Mouse (Mus musculus) midbrain, embryonic 10.5 days (tissue): ENCODE measurements at regions not wholly inside any gene's neighbourhood (a gene's known extent, or its start where the extent isn't known, plus 50 kb on each side); places are given as distances from the start of the nearest gene placed in this dataset.
A peak's percentile ranks its signal among the peaks of the same experiment; 100 is the strongest.

Source experiments
- DNase-seq: peaks from one replicate; pipeline ENCODE4 v3.0.0-alpha.2; 2017; ENCODE audit warnings: low spot score
- H3K27ac ChIP-seq: fragments of 300-500 bp; sonication (generic); replicated peaks from 2 replicates; pipeline ENCODE4 v1.5.1; 2016; ENCODE audit warnings: mild to moderate bottlenecking
- H3K27me3 ChIP-seq: fragments of 300-500 bp; sonication (generic); 2 replicates; pipeline ENCODE4 v1.6.1; 2016; ENCODE audit warnings: low read depth, mild to moderate bottlenecking; ENCODE audit not compliant: poor library complexity, severe bottlenecking
- H3K36me3 ChIP-seq: fragments of 300-500 bp; sonication (generic); 2 replicates; pipeline ENCODE4 v1.6.1; 2016; ENCODE audit warnings: mild to moderate bottlenecking, moderate library complexity
- H3K4me1 ChIP-seq: fragments of 300-500 bp; sonication (generic); 2 replicates; pipeline ENCODE4 v1.6.1; 2016
- H3K4me3 ChIP-seq: fragments of 300-500 bp; sonication (generic); 2 replicates; pipeline ENCODE4 v1.5.1; 2016; ENCODE audit warnings: mild to moderate bottlenecking, moderate library complexity
- H3K9me3 ChIP-seq: fragments of 300-500 bp; sonication (generic); replicated peaks from 2 replicates; pipeline ENCODE4 v1.6.1; 2016; ENCODE audit warnings: mild to moderate bottlenecking
- WGBS: fragments of 180-500 bp; shearing (Covaris S2); methylation state at CpG from one replicate; pipeline ENCODE4 v1.1.7; 2016; 5-methylcytosine and 5-hydroxymethylcytosine counted together

GRCm38 (mm10) chr4:28298911-28299353, 514.0 kb upstream of the Epha7 start:
- H3K9me3 ChIP-seq = no peaks in the 10 kb centered on the region
- DNase-seq = peak; percentile 16
- peaks cover 17% of the 10 kb centered on the region; the same call in 1 of the 2 replicates for H3K27me3 ChIP-seq
- no peaks in the 10 kb centered on the region for H3K36me3 ChIP-seq
- no peak overlapping the region for H3K4me3 ChIP-seq
- H3K27ac ChIP-seq = 0 out of 2 replicates have a peak overlapping the region, but pooled peaks have one; percentile 29
- 62% methylated on average over 7 of the region's 7 CpGs for WGBS
- peaks cover 37% of the 10 kb centered on the region for H3K4me1 ChIP-seq

- H3K27me3 ChIP-seq = peaks cover 17% of the 10 kb centered on the region; the same call in 1 of the 2 replicates
- peak overlapping the region; percentile 26; the same call in 1 of the 2 replicates for H3K4me3 ChIP-seq
- H3K9me3 ChIP-seq = no peaks in the 10 kb centered on the region
- 19% methylated on average over 13 of the region's 13 CpGs for WGBS
- no peaks in the 10 kb centered on the region for H3K36me3 ChIP-seq
- H3K27ac ChIP-seq = no peak overlapping the region
- peaks cover 37% of the 10 kb centered on the region for H3K4me1 ChIP-seq
- peak; percentile 42 for DNase-seq
These were observed 512.9 kb upstream of the Epha7 start for GRCm38 (mm10) chr4:28300018-28300440.

GRCm38 (mm10) chr4:28301686-28302085, 511.2 kb upstream of the Epha7 start:
- Histone ChIP-seq H3K36me3 (no peaks in the 10 kb centered on the region), H3K27ac (no peak overlapping the region), H3K4me3 (no peak overlapping the region), H3K4me1 (peaks cover 37% of the 10 kb centered on the region), H3K9me3 (no peaks in the 10 kb centered on the region), H3K27me3 (peaks cover 17% of the 10 kb centered on the region; the same call in 1 of the 2 replicates)
- 47% methylated on average over 1 of the region's 1 CpGs for WGBS
- DNase-seq = no peak

GRCm38 (mm10) chr4:28331036-28331435, 481.9 kb upstream of the Epha7 start:
- no peak overlapping the region for H3K4me3 ChIP-seq
- WGBS = 95% methylated on average over 1 of the region's 1 CpGs
- H3K27ac ChIP-seq = no peak overlapping the region
- no peak for DNase-seq
- no peaks in the 10 kb centered on the region for H3K9me3 ChIP-seq
- H3K36me3 ChIP-seq = no peaks in the 10 kb centered on the region
- H3K27me3 ChIP-seq = no peaks in the 10 kb centered on the region
- H3K4me1 ChIP-seq = no peaks in the 10 kb centered on the region

- 82% methylated on average over 1 of the region's 1 CpGs for WGBS
- DNase-seq = no peak
- H3K4me1 ChIP-seq = no peaks in the 10 kb centered on the region
- no peak overlapping the region for H3K4me3 ChIP-seq
- H3K9me3 ChIP-seq = no peaks in the 10 kb centered on the region
- H3K36me3 ChIP-seq = no peaks in the 10 kb centered on the region
- no peaks in the 10 kb centered on the region for H3K27me3 ChIP-seq
- H3K27ac ChIP-seq = no peak overlapping the region
These were observed 448.4 kb upstream of the Epha7 start for GRCm38 (mm10) chr4:28364566-28364965.

GRCm38 (mm10) chr4:28377087-28377486, 435.8 kb upstream of the Epha7 start:
- no peaks in the 10 kb centered on the region for H3K9me3 ChIP-seq
- DNase-seq = no peak
- H3K27me3 ChIP-seq = no peaks in the 10 kb centered on the region
- no peak overlapping the region for H3K27ac ChIP-seq
- H3K4me1 ChIP-seq = no peaks in the 10 kb centered on the region
- no peak overlapping the region for H3K4me3 ChIP-seq
- no peaks in the 10 kb centered on the region for H3K36me3 ChIP-seq

- DNase-seq = no peak
These were observed 434.3 kb upstream of the Epha7 start for GRCm38 (mm10) chr4:28378661-28379060.

GRCm38 (mm10) chr4:28424341-28424740, 388.6 kb upstream of the Epha7 start:
- Histone ChIP-seq H3K27me3 (no peaks in the 10 kb centered on the region), H3K27ac (no peak overlapping the region), H3K36me3 (no peaks in the 10 kb centered on the region), H3K4me1 (no peaks in the 10 kb centered on the region), H3K9me3 (no peaks in the 10 kb centered on the region), H3K4me3 (no peak overlapping the region)
- 78% methylated on average over 1 of the region's 1 CpGs for WGBS
- no peak for DNase-seq

More at GRCm38 (mm10) chr4:28378661-28379060, 434.3 kb upstream of the Epha7 start:
- WGBS = 84% methylated on average over 1 of the region's 1 CpGs
- H3K4me3 ChIP-seq = no peak overlapping the region
- H3K4me1 ChIP-seq = no peaks in the 10 kb centered on the region
- H3K27ac ChIP-seq = no peak overlapping the region
- no peaks in the 10 kb centered on the region for H3K27me3 ChIP-seq
- H3K36me3 ChIP-seq = no peaks in the 10 kb centered on the region
- H3K9me3 ChIP-seq = no peaks in the 10 kb centered on the region

GRCm38 (mm10) chr4:28440161-28440560, 372.8 kb upstream of the Epha7 start:
- Histone ChIP-seq H3K4me3 (no peak overlapping the region), H3K9me3 (no peaks in the 10 kb centered on the region), H3K27me3 (no peaks in the 10 kb centered on the region), H3K36me3 (no peaks in the 10 kb centered on the region), H3K4me1 (no peaks in the 10 kb centered on the region), H3K27ac (no peak overlapping the region)
- 91% methylated on average over 1 of the region's 1 CpGs for WGBS
- DNase-seq = no peak

- Histone ChIP-seq H3K9me3 (no peaks in the 10 kb centered on the region), H3K4me3 (no peak overlapping the region), H3K27me3 (no peaks in the 10 kb centered on the region), H3K4me1 (no peaks in the 10 kb centered on the region), H3K27ac (no peak overlapping the region), H3K36me3 (no peaks in the 10 kb centered on the region)
- 82% methylated on average over 1 of the region's 1 CpGs for WGBS
- DNase-seq = no peak
These were observed 359.8 kb upstream of the Epha7 start for GRCm38 (mm10) chr4:28453111-28453510.

GRCm38 (mm10) chr4:28456312-28456711, 356.6 kb upstream of the Epha7 start:
- DNase-seq = no peak
- 78% methylated on average over 2 of the region's 2 CpGs for WGBS
- H3K27ac ChIP-seq = no peak overlapping the region
- no peaks in the 10 kb centered on the region for H3K9me3 ChIP-seq
- H3K4me3 ChIP-seq = no peak overlapping the region
- no peaks in the 10 kb centered on the region for H3K4me1 ChIP-seq
- no peaks in the 10 kb centered on the region for H3K27me3 ChIP-seq
- no peaks in the 10 kb centered on the region for H3K36me3 ChIP-seq
